Mouse (Mus musculus) kidney, postnatal 4 days (tissue): ENCODE measurements around the gene Apip.

Experiments
- DNase-seq, 2 experiments: peaks; one replicate each; pipeline ENCODE4 v3.0.0; 2021; ENCODE audit warnings: mixed read lengths in 2 of 2

The Apip gene

DNA sequence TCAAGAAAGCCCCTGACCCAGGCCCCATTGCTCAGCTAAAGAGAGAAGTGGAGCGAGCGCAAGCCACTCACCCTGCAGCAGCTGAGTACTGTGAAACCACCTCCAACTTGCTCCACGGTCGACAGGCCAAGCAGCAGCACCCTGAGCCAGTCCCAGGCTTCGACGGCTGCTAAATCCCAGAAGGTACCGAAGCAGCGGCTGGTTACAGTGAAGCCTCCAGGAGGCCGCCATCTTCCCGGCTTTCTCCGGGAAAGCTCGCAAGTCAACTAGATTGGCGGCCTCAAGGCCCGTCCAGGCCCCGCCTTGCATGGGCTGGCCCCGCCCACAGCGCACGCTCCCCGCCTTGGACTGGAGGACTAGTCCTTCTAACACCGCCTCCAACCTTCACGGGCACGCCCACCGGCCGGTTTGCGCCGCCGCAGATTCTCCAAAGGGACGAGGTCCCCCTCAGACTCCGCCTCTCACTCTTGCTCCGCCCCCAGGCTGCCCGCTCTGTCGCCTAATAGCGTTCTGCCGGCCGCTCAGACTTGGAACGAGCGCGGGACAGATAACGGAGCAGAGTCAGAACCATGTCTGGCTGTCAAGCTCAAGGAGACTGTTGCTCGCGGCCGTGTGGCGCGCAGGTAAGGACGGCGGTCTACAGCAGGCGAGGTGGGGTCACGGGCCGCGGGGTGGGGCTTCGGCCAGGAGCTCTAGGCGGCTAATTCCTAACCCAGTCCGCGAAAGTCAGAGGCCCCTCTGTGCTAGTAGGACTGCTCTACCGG is at the start of gene Apip, which contains the start of gene Pdhx:
Gene Apip, plus strand, starts transcription at position 457 of the 764 bp plus-strand sequence.
Gene Pdhx, minus strand, starts transcription at position 295 of the 764 bp plus-strand sequence.
- peak; percentile 100 for DNase-seq

DNA sequence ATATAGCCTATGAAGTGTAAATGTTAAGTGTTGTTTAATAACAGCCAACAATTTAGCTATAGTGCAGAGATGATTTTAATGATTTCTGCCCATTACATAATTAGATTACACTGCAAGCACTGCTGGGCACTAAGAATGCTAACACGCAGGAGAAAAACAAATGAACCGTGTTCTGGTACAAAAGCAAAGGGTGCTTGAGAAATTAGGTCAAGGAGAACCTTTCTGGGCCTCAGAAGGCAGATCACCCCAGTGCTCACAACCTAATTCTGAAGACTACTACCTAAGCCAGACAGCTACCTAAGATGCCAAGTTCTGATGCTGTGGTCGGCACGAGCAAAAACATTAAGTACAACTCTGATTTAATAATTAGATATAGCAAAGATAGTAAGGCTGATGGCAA is 35.6 kb upstream of the Apip start:
- no peak for DNase-seq

DNA sequence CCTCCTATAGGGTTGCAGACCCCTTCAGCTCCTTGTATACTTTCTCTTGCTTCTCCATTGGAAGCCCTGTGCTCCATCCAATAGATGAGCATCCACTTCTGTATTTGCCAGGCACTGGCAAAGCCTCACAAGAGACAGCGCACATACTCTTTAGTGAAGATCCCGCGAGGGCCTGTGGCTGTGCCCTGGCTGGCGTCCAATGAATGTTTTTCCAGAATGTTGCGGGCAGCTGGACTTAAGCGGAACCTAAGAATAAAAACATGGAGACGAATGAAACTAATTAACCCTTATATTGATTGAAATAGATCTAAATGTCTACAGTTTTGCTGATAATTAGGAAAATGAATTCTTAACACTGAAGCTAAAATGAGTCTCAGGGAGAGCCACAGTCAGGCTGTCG is 32.6 kb upstream of the Apip start:
- no peak for DNase-seq

DNA sequence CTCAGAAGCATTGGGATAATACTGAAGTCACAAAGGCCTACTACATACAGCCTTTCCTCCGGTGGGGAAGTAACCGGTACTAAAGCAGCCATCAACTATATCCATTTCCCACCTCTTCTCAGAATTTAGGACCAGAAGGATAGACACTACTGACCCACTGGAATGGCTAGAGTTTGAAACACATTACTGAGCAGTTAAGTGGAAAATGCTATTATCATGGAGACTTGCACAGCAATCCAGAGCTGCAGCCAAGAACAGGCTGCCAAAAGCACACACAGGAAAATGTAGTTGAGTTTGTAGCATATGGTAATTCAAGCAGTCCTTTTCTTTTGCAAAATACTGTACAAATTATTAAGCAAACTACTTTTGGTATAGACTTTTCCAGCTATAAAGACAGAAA is 28.2 kb upstream of the Apip start:
- no peak for DNase-seq

DNA sequence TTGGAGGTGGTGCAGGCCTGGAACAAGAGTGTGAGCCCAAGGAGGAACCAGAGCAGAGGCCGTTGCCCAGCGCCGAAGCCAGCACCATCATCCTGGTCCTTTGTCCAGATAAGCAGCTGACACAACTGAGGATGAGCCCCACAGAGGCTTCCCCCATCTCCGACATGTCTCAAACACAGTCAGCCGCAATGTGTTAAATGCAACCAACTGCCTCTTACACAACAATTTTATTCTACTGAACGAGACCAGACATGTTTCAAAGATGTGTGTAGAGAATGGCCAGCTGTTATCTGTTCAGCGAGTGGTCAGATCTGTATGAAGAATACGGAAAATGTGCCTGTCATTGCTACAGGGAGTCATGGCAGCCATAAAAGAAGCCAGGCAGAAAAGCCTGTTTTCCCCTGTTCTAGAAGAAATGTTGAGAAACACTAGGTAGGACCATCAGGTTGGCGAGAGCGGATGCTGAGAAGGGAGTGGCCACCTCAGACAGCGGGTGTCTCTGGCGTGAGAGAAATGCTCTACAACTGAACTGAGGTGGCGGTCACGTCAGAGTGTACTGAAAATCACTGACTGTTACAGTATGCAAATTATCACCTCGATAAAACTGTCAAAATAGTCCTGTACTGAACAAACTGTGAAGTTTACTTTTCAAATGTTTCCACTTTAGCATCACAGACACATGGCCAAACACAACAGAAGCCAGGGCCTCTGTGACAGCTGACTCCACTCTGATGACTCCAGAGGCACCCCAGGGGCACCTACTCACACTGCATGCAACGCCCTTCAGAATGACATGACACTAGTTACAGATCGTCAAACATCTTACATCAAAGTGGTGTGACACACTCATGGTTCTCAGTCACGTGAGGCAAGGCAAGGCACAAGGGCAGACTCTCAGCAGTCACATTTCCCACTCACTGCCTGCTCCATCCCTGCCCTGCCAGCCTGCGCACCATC is 21.3 kb upstream of the Apip start:
- DNase-seq = no peak

DNA sequence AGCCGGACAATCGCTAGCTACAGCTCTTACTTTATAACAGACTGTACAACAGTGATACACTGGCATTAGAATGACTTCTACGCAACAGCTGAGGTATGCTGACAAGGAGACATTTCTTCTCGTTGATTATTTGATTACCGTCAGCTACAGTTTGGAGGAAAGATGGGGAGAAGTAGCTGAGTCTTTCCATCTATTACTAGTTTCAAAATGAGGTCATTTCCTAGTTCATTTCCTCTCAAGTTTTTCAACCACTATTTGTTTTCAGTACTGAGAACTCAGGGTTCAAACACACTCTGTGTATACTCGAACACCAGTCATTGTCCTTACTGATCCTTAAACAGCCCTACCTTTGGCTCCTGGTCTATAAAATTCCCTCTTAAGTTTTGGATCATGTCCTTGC is 17.7 kb upstream of the Apip start:
- DNase-seq = no peak

DNA sequence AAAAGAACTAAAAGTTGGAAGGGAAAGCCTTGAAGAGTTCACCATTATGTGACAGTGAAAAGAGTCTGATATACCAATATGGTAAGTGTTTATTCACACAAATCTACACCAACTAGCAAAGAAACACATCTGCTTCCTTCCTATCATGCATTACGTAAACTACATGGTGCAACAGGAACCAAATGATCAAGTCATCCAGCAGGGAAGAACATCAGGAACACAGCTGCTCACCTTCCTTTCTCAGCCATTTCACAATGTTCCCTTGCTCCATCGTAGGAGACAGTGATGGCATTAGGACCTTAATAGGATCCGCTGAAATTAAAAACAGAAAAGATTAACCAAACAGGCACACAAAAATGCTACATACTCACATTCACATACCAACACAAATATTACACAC is 15.2 kb upstream of the Apip start:
- no peak for DNase-seq

DNA sequence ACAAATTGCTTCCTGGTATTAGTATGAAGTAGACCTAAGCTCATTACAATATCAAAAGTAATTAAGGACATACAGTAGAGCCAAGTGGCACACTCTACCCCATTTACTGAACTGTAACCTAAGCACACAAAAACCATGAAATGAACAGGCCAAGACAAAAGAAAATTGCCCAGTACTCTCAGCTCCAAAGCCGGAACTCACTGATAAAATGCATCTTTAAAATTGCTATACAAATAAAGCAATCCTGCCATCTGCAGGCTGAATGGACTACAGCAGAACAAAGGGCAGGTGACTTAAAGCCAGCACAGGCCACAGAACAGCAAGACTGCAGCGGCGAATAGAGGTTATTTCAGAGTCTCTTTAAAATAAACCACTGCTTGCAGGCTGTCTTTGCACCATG is 10.6 kb upstream of the Apip start:
- DNase-seq = peak; percentile 58 to 65

DNA sequence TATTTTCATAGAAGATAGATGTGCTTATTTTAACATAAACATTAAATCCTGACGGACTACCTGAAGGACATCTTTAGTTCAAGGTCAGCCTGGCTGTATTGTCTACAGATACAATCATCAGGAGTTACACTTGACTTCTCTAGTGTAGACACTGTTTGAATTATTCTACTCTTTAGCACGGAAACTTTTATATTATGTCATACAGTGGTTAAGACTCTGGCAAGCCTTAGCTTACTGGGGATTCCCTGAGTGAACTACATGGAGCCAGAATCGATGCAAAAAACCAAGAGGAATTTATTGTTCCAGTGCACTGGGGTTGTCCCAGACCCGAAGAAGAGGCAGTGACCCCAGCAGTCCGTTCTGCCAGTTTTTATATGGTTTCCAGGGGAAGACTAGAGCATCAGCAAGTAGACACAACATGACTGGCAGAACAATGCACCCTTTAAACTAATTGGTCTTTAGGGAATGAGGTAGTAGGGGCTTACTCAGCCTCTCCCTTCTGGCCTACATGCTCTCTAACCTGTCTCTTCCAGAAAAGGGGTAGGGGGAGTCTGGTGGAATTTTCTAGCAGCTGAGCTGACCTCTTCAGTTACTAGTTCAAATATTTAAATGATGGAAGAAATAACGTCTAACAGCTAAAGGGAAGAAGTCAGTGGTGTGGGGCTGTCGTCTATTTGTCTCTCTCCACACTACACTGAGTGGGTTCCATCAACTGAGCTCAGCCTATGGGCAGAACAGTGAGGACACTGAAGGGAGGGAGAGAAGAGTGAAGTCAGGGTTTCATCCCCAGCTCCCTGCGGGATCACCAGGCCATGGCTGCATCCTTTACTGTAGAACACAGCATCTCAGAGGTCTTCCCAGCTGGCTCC is 6.6 kb upstream of the Apip start:
- DNase-seq = no peak

DNA sequence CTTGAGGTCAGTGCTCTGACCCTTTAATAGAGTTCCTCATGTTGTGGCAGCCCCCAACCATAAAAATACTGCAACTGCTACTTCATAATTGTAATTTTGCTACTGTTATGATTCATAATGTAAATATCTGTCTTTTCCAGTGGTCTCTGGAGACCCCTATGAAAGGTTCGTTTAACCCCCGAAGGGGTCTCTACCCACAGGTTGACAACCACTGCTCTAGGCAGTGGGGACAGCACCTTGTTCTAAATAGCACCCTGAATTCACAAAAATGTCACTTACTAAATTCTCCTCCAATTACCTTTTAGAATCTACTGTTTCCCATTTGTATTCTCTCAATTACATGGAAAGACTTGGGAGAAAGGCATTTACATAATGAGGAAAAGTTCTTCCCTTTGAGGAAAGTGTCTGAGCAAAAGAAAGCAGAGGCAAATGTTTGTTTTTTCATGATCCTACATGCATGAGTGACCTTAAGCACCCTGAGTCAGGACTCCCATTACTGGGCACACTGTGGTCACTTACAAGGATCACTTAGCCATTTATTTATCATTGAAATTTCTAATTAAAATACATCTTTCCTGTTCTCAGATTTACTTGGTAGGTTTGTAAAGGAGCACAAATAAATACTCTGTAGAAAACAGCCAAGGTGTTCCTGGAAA is 5.8 kb upstream of the Apip start:
- no peak for DNase-seq

DNA sequence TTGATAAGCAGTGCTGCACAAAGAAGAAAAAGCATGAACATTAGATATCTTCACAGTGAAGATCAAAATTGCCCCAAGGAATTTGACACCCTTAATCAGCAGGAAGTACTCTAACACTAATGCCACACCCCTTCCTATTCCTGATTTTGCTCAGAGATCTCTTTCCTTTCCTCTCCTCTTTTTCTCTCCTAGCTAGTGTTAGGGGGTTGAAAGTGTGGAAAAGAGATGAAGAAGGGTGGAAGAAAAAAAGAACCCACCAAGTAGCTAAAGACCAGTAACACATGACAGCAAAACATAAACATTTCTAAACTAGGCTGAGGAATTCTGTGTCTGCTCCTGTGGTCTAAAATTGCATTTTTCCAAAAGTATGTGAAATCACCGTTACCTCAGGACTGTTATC is 4.9 kb upstream of the Apip start:
- no peak for DNase-seq

DNA sequence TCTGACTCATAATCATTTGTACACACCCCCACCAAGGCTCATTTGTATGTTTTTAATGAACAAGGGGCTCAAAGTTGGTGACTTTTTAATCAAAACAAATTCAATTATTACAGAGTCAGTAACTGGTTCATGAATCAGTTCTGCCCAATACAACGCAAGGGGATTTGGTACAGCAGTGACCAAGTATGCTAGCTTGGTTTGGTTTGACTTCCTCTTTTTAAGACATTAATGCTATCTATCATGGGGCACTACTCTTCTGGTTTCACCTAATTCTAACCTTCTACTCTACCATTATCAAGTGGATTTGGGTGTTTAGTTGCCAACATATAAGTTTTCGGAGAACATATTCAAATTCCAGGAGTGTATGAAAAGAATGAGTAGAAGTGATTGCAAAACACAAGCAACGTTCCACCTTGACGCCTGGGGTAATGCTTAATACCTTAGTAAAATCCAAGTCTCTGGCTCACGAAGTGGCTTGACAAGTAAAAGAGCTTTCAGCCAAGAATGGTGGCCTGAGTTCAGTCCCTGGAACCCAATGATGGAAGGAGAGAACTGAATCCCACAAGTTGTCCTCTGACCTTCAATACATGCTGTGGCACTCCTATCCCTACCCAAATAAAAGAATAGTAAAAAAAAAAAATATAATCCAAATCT is 3.6 kb upstream of the Apip start:
- no peak for DNase-seq

DNA sequence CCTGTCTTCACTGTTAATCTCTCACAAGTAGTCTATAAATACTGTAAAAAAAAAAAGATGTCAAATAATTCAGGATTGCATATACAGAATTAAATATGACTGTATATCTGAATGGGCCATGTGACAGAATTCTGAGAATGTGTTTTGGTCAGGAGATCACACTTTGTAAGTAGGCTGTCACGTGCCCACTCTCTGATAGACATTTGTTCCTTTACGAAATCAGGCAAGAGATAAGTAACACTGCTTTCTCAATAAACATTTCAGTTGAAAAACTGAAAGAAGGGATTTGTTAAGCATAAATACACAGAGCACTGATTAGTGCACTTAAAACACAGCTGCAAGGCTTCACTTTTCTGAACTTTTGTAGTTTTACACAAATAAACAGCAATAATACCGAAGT is 2.9 kb upstream of the Apip start:
- DNase-seq = no peak

DNA sequence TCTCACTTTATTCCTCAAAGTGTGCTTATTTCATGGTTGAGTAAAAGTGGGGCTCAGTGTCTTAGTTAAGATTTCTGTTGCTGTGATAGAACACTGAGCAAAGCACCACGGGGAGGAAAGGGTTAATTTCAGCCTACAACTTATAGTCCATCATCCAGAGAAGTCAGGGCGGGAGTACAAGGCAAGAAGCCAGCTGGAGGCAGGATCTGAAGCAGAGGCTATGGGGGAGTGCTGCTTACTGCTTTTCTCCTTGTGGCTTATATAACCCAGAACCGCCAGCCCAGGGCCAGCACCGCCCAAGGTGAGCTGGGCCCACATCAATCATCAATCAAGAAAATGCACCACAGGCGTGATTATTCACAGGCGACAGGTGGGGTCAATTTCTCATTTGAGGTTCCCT is 7.6 kb downstream of the Apip start:
- peak; percentile 28 to 35 for DNase-seq

DNA sequence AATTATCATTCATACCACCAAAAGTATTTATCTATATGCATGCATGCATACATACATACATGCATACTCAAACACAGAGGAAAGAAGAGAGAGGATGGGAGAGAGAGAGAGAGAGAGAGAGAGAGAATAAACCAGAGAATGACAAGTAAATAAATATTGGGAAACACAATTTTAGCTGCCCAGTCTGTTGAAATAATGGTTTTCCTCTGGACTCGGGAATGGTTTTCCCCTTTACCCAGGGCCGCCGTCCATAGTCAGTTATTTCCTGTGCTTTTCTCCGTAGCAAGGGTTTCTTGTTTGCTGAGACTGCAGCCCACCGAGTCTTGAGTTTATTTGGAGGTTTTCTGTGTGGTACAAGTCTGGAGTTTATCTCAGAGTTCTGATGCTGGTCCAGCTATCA is 8.2 kb downstream of the Apip start:
- DNase-seq = no peak

DNA sequence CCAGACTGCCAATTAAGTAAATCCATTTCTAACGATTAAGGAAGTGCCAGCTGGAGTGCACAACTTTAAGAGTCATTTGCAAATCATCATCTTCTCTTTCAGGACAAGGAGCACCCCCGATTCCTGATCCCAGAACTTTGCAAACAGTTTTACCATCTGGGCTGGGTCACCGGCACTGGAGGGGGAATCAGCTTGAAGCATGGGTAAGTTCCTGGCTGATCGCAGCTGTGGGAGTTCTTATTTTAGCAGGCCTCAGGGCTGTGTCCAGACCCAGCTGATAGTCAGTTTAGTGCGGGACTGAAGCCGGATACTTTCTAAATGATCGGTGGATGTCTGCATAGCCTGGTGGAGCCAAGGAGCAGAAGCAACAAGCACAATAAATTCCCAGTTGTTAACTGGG is 9.4 kb downstream of the Apip start:
- no peak for DNase-seq

DNA sequence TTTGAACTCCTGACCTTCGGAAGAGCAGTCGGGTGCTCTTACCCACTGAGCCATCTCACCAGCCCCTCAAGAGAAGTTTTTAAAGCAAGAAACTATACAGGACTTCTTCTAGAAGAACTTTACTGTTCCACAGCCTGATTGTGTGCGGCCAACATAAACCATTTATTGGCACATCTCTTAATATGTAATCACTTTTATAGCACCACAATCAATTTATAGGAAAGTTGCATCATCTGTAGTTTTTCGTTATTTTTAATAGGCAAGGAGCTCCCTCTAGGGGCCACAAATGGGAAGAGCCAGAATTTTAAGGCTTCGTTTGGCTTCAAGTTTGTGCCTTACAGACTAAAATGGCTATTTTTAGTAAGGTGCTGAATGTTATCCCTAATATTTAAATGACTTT is 11.0 kb downstream of the Apip start:
- peak in 1 of 2 experiments; percentile 20 for DNase-seq

DNA sequence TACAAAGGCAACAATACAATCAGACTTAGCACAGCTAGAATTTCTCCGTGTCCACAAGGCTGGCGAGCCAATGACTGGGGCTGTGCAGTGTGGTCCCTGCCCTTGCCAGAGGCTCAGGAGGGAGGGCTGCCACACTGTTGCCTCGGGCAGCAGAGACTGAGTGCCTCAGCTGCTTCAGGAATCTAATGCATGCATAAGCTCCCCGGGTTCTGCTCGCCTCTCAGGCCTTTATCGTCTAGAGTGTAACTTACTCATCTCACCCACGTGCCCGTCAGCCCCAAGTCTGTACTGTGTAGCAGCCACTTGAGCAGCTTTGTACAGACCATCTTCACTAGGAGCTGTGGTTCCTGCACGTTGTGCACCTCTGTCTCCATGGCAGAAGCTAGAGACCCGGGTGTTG is 12.2 kb downstream of the Apip start:
- DNase-seq = no peak

DNA sequence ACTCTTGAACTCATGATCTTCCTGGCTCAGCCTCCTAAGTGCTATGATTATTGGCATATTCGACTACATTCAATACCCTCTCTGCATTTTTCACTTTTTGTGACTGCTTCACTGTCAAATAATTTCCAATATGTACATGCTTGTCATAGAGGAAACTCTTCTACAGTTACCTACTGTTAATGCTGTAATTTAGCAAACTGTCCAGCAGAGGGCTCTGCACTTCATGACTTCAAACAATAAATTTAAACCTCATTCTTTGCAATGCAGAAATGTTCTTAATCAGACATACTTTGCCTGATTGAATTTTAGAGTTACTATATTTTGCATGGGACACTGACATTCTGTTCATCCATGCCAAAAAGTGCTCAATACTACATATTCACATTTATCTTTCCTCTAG is 13.0 kb downstream of the Apip start:
- DNase-seq = no peak

DNA sequence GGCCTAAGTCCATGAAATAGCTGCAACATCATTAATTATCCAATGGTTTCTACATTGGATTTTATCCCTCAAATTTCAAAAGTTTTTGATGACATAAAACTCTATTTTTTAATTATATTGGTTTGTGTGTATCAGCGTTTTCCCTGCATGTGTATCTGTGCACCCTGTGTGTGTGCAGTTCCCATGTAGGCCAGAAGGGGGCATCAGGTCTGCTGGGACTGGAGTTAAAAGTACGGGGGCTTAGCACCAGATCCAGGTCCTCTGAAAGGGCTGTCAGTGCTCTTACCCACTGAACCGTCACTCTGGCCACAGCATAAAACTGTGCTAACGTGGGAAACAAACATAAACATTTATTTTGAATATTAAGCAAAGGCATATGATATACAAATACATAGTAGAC is 14.6 kb downstream of the Apip start:
- peak; percentile 14 to 32 for DNase-seq

DNA sequence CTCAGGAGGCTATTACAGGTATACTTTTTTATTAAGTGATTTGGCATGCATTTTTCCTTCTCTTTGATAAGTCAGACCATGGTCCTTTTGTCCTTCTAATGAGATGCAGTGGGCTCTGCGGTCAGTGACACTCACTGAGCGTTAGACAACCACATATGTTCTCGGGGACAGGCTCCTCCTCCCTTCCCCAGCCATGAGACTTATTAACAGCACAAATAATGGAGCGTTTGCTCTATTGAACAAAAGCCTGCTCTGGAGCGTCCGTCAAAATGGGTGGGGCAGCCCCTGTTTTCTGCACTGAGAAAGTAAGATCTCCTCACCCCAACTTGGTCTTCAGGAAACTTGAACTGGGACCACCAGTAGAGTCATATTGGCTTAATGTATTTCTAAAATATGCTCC is 16.0 kb downstream of the Apip start:
- DNase-seq = no peak

DNA sequence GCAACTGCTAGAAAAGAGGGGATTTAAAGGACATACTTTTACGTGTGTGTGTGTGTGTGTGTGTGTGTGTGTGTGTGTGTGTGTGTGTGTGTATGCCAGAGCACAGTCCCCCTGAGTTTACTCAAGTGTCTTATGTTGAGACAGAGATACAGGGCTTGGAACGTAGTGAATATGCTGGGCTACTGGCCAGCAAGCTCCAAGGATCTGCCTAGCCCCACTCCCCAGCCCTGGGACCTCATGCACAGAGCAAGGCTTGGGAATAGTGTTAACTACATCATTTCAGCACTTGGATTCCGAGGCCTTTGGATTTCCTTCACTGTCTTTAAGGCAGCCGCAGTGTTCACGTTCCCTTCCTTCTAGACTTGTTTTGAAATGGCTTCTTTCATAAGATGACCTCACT is 29.1 kb downstream of the Apip start:
- DNase-seq = no peak
